Mouse (Mus musculus) limb, embryonic 13.5 days (tissue): ENCODE results near the gene Gm10717. TPM values are rescaled to one million over a fixed set of nuclear protein-coding genes. Genes with fewer than 3 reads are reported as not detected.
"Not testable (repeated sequence)": the region's sequence is repeated elsewhere in the genome, so short reads cannot be mapped to it uniquely, and the experiment has no call there.

Experiments used
- ATAC-seq: fragments of 200-750 bp; cut with Nextera tagmentation; 2 replicates; pipeline ENCODE4 v1.8.0; 2017; ENCODE audit warnings: low read depth, moderate number of reproducible peaks, moderate TSS enrichment; ENCODE audit not compliant: low FRiP score
- H3K27ac ChIP-seq: fragments of 300-500 bp; sonication (generic); 2 replicates; pipeline ENCODE4 v1.5.1; 2015; ENCODE audit warnings: inconsistent platforms, mild to moderate bottlenecking, moderate library complexity
- H3K27me3 ChIP-seq: fragments of 300-500 bp; sonication (generic); 2 replicates; pipeline ENCODE4 v1.6.1; 2015; ENCODE audit warnings: mild to moderate bottlenecking, inconsistent platforms
- H3K36me3 ChIP-seq: fragments of 300-500 bp; sonication (generic); 2 replicates; pipeline ENCODE4 v1.6.1; 2015; ENCODE audit warnings: inconsistent platforms, mild to moderate bottlenecking, moderate library complexity
- H3K4me1 ChIP-seq: fragments of 300-500 bp; sonication (generic); 2 replicates; pipeline ENCODE4 v1.6.1; 2015; ENCODE audit warnings: inconsistent platforms
- H3K4me2 ChIP-seq: fragments of 300-500 bp; sonication (generic); replicated peaks from 2 replicates; pipeline ENCODE4 v1.6.1; 2015; ENCODE audit warnings: inconsistent platforms, mild to moderate bottlenecking, moderate library complexity
- H3K4me3 ChIP-seq: fragments of 300-500 bp; sonication (generic); 2 replicates; pipeline ENCODE4 v1.5.1; 2015; ENCODE audit warnings: moderate library complexity, mild to moderate bottlenecking, inconsistent platforms
- H3K9ac ChIP-seq: fragments of 300-500 bp; sonication (generic); 2 replicates; pipeline ENCODE4 v1.6.1; 2015; ENCODE audit warnings: mild to moderate bottlenecking, inconsistent platforms
- H3K9me3 ChIP-seq: fragments of 300-500 bp; sonication (generic); 2 replicates; pipeline ENCODE4 v1.6.1; 2016; ENCODE audit warnings: inconsistent platforms
- WGBS: fragments of 180-500 bp; shearing (Covaris S2); methylation state at CpG from one replicate; pipeline ENCODE4 v1.1.7; 2015; 5-methylcytosine and 5-hydroxymethylcytosine counted together
- polyA plus RNA-seq: library from polyadenylated mRNA; unstranded; fragments of >200 nt; fragmentation: Nextera tagmentation; extraction: Ambion mirVana; gene quantifications from 2 replicates; pipeline ENCODE4 v1.2.1, GENCODE M21; 2015

Gene Gm10717
- polyA plus RNA-seq = not detected in 2 replicates

DNA sequence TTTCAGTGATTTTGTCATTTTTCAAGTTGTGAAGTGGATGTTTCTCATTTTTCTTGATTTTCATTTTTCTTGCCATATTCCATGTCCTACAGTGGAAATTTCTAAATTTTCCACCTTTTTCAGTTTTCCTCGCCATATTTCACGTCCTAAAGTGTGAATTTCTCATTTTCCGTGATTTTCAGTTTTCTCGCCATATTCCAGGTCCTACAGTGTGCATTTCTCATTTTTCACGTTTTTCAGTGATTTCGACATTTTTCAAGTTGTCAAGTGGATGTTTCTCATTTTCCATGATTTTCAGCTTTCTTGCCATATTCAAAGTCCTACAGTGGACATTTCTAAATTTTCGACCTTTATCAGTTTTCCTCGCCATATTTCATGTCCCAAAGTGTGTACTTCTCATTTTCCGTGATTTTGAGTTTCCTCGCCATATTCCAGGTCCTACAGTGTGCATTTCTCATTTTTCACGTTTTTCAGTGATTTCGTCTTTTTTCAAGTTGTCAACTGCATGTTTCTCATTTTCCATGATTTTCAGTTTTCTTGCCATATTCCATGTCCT is at the start of gene Gm10717:
TSS of gene Gm10717 (plus strand) at position 506 of the 556 bp plus-strand sequence.
- H3K9me3 ChIP-seq, H3K4me3 ChIP-seq, H3K27me3 ChIP-seq, H3K27ac ChIP-seq, H3K4me1 ChIP-seq, ATAC-seq, H3K9ac ChIP-seq, H3K36me3 ChIP-seq, H3K4me2 ChIP-seq: not testable (repeated sequence)
- WGBS = 70% methylated on average over 12 of the region's 12 CpGs

DNA sequence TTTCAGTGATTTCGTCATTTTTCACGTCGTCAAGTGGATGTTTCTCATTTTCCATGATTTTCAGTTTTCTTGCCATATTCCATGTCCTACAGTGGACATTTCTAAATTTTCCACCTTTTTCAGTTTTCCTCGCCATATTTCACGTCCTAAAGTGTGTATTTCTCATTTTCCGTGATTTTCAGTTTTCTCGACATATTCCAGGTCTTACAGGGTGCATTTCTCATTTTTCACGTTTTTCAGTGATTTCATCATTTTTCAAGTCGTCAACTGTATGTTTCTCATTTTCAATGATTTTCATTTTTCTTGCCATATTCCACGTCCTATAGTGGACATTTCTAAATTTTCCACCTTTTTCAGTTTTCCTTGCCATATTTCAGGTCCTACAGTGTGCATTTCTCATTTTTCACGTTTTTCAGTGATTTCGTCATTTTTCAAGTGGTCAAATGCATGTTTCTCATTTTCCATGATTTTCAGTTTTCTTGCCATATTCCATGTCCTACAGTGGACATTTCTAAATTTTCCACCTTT is 24.7 kb upstream of the Gm10717 start, which contains the start of gene Gm10722:
TSS of gene Gm10722 (plus strand) at position 478 of the 528 bp plus-strand sequence.
- H3K27me3 ChIP-seq, H3K4me1 ChIP-seq: not testable (repeated sequence)
- 72% methylated on average over 12 of the region's 12 CpGs for WGBS

DNA sequence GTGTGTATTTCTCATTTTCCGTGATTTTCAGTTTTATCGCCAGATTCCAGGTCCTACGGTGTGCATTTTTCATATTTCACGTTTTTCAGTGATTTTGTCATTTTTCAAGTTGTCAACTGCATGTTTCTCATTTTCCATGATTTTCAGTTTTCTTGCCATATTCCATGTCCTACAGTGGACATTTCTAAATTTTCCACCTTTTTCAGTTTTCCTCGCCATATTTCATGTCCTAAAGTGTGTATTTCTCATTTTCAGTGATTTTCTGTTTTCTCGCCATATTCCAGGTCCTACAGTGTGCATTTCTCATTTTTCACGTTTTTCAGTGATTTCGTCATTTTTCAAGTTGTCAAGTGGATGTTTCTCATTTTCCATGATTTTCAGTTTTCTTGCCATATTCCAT is 24.2 kb upstream of the Gm10717 start:
- H3K27ac ChIP-seq, ATAC-seq, H3K4me3 ChIP-seq, H3K27me3 ChIP-seq, H3K36me3 ChIP-seq, H3K9ac ChIP-seq, H3K4me1 ChIP-seq, H3K9me3 ChIP-seq, H3K4me2 ChIP-seq: not testable (repeated sequence)
- 64% methylated on average over 8 of the region's 8 CpGs for WGBS

More for the DNA sequence above, 24.7 kb upstream of the Gm10717 start, which contains the start of gene Gm10722:
- not testable (repeated sequence) for H3K36me3 ChIP-seq, ATAC-seq, H3K9ac ChIP-seq, H3K9me3 ChIP-seq, H3K4me3 ChIP-seq, H3K27ac ChIP-seq, H3K4me2 ChIP-seq

DNA sequence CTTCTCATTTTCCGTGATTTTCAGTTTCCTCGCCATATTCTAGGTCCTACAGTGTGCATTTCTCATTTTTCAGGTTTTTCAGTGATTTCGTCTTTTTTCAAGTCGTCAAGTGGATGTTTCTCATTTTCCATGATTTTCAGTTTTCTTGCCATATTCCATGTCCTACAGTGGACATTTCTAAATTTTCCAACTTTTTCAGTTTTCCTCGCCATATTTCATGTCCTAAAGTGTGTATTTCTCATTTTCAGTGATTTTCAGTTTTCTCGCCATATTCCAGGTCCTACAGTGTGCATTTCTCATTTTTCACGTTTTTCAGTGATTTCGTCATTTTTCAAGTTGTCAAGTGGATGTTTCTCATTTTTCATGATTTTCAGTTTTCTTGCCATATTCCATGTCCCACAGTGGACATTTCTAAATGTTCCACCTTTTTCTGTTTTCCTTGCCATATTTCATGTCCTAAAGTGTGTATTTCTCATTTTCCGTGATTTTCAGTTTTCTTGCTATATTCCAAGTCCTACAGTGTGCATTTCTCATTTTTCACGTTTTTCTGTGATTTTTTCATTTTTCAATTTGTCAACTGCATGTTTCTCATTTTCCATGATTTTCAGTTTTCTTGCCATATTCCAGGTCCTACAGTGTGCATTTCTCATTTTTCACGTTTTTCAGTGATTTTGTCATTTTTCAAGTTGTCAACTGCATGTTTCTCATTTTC is 23.1 kb upstream of the Gm10717 start:
- 69% methylated on average over 9 of the region's 11 CpGs for WGBS
- not testable (repeated sequence) for H3K36me3 ChIP-seq, H3K27me3 ChIP-seq

DNA sequence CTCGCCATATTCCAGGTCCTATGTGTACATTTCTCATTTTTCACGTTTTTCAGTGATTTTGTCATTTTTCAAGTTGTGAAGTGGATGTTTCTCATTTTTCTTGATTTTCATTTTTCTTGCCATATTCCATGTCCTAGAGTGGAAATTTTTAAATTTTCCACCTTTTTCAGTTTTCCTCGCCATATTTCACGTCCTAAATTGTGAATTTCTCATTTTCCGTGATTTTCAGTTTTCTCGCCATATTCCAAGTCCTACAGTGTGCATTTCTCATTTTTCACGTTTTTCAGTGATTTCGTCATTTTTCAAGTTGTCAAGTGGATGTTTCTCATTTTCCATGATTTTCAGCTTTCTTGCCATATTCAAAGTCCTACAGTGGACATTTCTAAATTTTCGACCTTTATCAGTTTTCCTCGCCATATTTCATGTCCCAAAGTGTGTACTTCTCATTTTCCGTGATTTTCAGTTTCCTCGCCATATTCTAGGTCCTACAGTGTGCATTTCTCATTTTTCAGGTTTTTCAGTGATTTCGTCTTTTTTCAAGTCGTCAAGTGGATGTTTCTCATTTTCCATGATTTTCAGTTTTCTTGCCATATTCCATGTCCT is 22.3 kb upstream of the Gm10717 start, which contains the start of gene Gm11168:
TSS of gene Gm11168 (plus strand) at position 553 of the 603 bp plus-strand sequence.
- H3K27ac ChIP-seq = not testable (repeated sequence)

More for the DNA sequence above, 23.1 kb upstream of the Gm10717 start:
- H3K4me1 ChIP-seq, H3K27ac ChIP-seq, H3K9me3 ChIP-seq, H3K9ac ChIP-seq, H3K4me2 ChIP-seq, H3K4me3 ChIP-seq: not testable (repeated sequence)
- ATAC-seq = peak; percentile 88

DNA sequence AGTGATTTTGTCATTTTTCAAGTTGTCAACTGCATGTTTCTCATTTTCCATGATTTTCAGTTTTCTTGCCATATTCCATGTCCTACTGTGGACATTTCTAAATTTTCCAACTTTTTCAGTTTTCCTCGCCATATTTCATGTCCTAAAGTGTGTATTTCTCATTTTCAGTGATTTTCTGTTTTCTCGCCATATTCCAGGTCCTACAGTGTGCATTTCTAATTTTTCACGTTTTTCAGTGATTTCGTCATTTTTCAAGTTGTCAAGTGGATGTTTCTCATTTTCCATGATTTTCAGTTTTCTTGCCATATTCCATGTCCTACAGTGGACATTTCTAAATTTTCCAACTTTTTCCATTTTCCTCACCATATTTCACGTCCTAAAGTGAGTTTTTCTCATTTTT is 19.0 kb upstream of the Gm10717 start:
- ATAC-seq, H3K4me2 ChIP-seq, H3K36me3 ChIP-seq, H3K27me3 ChIP-seq, H3K4me3 ChIP-seq, H3K4me1 ChIP-seq, H3K27ac ChIP-seq, H3K9ac ChIP-seq: not testable (repeated sequence)
- 76% methylated on average over 1 of the region's 5 CpGs for WGBS
- peaks cover 11% of the 10 kb centered on the region for H3K9me3 ChIP-seq

More for the DNA sequence above, 22.3 kb upstream of the Gm10717 start, which contains the start of gene Gm11168:
- not testable (repeated sequence) for H3K4me3 ChIP-seq, H3K36me3 ChIP-seq, H3K4me1 ChIP-seq, ATAC-seq, H3K9me3 ChIP-seq, H3K9ac ChIP-seq, H3K27me3 ChIP-seq, H3K4me2 ChIP-seq
- 76% methylated on average over 6 of the region's 14 CpGs for WGBS

DNA sequence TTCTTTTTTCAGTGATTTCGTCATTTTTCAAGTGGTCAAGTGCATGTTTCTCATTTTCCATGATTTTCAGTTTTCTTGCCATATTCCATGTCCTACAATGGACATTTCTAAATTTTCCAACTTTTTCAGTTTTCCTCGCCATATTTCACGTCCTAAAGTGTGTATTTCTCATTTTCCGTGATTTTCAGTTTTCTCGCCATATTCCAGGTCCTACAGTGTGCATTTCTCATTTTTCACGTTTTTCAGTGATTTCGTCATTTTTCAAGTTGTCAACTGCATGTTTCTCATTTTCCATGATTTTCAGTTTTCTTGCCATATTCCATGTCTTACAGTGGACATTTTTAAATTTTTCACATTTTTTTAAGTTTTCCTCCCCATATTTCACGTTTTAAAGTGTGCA is 18.6 kb upstream of the Gm10717 start:
- ATAC-seq = peak; percentile 72
- WGBS = 70% methylated on average over 8 of the region's 8 CpGs
- H3K4me1 ChIP-seq = not testable (repeated sequence)

DNA sequence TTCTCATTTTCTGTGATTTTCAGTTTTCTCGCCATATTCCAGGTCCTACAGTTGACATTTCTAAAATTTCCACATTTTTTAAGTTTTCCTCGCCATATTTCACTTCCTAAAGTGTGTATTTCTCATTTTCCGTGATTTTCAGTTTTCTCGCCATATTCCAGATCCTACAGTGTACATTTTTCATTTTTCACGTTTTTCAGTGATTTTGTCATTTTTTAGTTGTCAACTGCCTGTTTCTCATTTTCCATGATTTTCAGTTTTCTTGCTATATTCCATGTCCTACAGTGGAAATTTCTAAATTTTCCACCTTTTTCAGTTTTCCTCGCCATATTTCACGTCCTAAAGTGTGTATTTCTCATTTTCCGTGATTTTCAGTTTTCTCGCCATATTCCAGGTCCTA is 17.9 kb upstream of the Gm10717 start:
- H3K27ac ChIP-seq, H3K4me1 ChIP-seq, H3K9ac ChIP-seq, H3K27me3 ChIP-seq, H3K36me3 ChIP-seq, H3K4me3 ChIP-seq, H3K9me3 ChIP-seq, H3K4me2 ChIP-seq: not testable (repeated sequence)
- peak; percentile 46; the same call in 1 of the 2 replicates for ATAC-seq
- 79% methylated on average over 8 of the region's 9 CpGs for WGBS

More for the DNA sequence above, 18.6 kb upstream of the Gm10717 start:
- H3K4me3 ChIP-seq, H3K9ac ChIP-seq, H3K4me2 ChIP-seq, H3K27me3 ChIP-seq, H3K27ac ChIP-seq, H3K36me3 ChIP-seq: not testable (repeated sequence)
- H3K9me3 ChIP-seq = peaks cover 11% of the 10 kb centered on the region

DNA sequence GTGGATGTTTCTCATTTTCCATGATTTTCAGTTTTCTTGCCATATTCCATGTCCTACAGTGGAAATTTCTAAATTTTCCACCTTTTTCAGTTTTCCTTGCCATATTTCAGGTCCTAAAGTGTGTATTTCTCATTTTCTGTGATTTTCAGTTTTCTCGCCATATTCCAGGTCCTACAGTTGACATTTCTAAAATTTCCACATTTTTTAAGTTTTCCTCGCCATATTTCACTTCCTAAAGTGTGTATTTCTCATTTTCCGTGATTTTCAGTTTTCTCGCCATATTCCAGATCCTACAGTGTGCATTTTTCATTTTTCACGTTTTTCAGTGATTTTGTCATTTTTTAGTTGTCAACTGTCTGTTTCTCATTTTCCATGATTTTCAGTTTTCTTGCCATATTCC is 15.9 kb upstream of the Gm10717 start:
- ATAC-seq = 0 out of 2 replicates have a peak, but pooled peaks have one; percentile 33
- H3K4me2 ChIP-seq, H3K27ac ChIP-seq, H3K36me3 ChIP-seq, H3K4me3 ChIP-seq, H3K4me1 ChIP-seq, H3K9me3 ChIP-seq, H3K27me3 ChIP-seq, H3K9ac ChIP-seq: not testable (repeated sequence)
- no CpG with 5 or more reads among the region's 5 CpGs for WGBS

DNA sequence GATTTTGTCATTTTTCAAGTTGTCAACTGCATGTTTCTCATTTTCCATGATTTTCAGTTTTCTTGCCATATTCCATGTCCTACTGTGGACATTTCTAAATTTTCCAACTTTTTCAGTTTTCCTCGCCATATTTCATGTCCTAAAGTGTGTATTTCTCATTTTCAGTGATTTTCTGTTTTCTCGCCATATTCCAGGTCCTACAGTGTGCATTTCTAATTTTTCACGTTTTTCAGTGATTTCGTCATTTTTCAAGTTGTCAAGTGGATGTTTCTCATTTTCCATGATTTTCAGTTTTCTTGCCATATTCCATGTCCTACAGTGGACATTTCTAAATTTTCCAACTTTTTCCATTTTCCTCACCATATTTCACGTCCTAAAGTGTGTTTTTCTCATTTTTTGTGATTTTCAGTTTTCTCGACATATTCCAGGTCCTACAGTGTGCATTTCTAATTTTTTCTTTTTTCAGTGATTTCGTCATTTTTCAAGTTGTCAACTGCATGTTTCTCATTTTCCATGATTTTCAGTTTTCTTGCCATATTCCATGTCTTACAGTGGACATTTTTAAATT is 13.1 kb upstream of the Gm10717 start:
- not testable (repeated sequence) for H3K4me1 ChIP-seq, H3K27me3 ChIP-seq, ATAC-seq, H3K9me3 ChIP-seq, H3K9ac ChIP-seq, H3K4me2 ChIP-seq, H3K36me3 ChIP-seq, H3K4me3 ChIP-seq, H3K27ac ChIP-seq
- WGBS = 81% methylated on average over 3 of the region's 7 CpGs

DNA sequence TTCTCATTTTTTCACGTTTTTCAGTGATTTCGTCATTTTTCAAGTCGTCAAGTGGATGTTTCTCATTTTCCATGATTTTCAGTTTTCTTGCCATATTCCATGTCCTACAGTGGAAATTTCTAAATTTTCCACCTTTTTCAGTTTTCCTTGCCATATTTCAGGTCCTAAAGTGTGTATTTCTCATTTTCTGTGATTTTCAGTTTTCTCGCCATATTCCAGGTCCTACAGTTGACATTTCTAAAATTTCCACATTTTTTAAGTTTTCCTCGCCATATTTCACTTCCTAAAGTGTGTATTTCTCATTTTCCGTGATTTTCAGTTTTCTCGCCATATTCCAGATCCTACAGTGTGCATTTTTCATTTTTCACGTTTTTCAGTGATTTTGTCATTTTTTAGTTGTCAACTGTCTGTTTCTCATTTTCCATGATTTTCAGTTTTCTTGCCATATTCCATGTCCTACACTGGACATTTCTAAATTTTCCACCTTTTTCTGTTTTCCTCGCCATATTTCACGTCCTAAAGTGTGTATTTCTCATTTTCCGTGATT is 12.4 kb upstream of the Gm10717 start, which contains the start of gene Gm10721:
TSS of gene Gm10721 (plus strand) at position 408 of the 547 bp plus-strand sequence.
- ATAC-seq = peak; percentile 60; the same call in 1 of the 2 replicates
- H3K27ac ChIP-seq, H3K4me2 ChIP-seq, H3K9ac ChIP-seq, H3K4me3 ChIP-seq, H3K27me3 ChIP-seq, H3K36me3 ChIP-seq, H3K4me1 ChIP-seq, H3K9me3 ChIP-seq: not testable (repeated sequence)
- no CpG with 5 or more reads among the region's 11 CpGs for WGBS

DNA sequence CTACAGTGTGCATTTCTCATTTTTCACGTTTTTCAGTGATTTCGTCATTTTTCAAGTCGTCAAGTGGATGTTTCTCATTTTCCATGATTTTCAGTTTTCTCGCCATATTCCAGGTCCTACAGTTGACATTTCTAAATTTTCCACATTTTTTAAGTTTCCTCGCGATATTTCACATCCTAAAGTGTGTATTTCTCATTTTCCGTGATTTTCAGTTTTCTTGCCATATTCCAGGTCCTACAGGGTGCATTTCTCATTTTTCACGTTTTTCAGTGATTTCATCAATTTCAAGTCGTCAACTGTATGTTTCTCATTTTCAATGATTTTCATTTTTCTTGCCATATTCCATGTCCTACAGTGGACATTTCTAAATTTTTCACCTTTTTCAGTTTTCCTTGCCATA is 9.9 kb upstream of the Gm10717 start, which contains the start of gene Gm10720:
TSS of gene Gm10720 (plus strand) at position 301 of the 400 bp plus-strand sequence.
- 65% methylated on average over 5 of the region's 9 CpGs for WGBS
- not testable (repeated sequence) for H3K4me1 ChIP-seq

More for the DNA sequence above, 9.9 kb upstream of the Gm10717 start, which contains the start of gene Gm10720:
- not testable (repeated sequence) for H3K9me3 ChIP-seq, H3K27me3 ChIP-seq, H3K36me3 ChIP-seq, H3K27ac ChIP-seq, ATAC-seq, H3K9ac ChIP-seq, H3K4me2 ChIP-seq, H3K4me3 ChIP-seq
